Mouse (Mus musculus): ENCODE data around the gene Ywhag. TPM values are rescaled to one million over a fixed set of nuclear protein-coding genes. Genes with fewer than 3 reads are reported as not detected.

Gene Ywhag
- 1,000 to 10,000 TPM; 1,175 to 1,315 TPM for total RNA-seq (2021)

DNA sequence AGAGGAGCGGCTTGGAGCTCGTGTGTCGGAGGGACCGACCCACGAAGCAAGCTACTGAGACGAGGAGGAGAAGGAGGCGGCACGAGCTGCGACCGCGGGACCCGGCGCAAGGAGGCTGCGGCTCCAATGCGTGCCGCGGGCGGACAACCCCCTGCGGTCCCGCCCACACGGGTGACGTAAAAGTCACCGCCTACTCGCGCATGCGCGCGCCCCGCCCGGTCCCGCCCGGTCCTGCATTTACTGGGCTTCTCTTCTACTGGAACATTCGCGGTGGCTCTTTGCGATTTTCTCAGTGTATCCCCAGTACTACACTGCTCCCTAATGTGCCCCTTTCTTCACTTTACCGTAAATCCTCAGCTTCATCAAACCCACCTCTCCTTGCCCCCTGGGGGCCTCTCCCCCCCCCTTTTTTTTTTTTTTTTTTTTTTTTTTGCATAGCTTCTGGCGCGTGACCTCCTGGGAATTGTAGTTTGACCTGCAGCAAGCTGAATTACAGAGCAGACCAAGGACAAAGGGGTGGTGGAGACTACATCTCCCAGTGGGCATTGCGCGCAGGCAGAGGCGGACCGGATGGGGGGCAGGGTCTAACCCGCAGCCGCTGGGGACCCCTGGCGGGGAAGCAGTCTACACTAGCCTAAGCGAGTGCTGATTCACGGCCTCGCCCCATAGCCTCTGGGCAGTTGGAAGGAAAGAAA, at the start of gene Ywhag:
Gene Ywhag (minus strand): TSS at position 136 of the 695 bp plus-strand sequence.
- intact Hi-C loops (cut with DNase I), result loop anchor here (1.0 kb wide), 3 partner anchors 23 to 31 kb away; no protein-coding TSS in a partner anchor
- peak; percentile 97 to 98 for DNase-seq (ENCODE audit: low spot score in 2 of 2)

DNA sequence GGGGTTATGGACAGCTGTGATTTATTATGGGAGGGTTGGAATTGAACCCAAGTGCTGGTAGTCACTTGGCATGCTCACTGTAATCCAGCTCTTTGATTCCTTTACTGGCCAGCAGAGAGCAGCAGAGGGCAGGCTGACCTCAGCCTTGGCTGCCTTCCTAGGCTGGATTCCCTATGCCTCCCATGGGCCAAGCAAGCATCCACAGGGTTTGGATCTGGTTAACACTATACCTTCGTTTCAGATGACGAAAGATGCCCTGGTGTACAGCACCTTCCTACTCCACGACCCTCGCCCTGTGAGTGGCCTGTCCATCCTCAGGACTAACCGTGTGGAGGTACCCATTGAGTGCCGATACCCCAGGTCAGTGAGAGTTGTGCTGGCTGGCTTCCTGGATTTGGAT, 48.0 kb upstream of the Ywhag start:
- no peak for DNase-seq (ENCODE audit: low spot score in 2 of 2)
- intact Hi-C loops (cut with DNase I), result loop anchor here (5.0 kb wide), 1 partner anchor 80 kb away; no protein-coding TSS in a partner anchor

DNA sequence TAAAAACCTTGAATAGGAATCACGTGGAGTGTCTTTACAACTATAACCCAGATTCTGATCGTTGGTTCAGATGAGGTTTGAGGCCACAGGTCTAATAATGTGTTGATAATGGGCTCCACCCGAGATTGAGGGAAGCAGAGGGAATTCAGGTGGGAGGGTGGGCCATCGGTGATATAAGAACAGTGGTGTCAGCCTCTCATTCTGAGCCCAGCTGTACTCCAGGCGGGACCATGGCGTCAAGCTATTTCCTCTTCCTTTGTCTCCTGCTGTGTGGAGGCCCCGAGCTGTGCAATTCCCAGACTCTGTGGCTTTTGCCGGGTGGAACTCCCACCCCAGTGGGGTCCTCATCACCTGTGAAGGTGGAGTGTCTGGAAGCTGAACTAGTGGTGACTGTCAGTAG, 45.5 kb upstream of the Ywhag start, which contains the start of gene Zp3:
Gene Zp3 (plus strand): TSS at position 196 of the 400 bp plus-strand sequence.
- DNase-seq (ENCODE audit: low spot score in 2 of 2), result no peak
- intact Hi-C loops (cut with DNase I), result loop anchor here (5.0 kb wide), 1 partner anchor 82 kb away; no protein-coding TSS in a partner anchor

DNA sequence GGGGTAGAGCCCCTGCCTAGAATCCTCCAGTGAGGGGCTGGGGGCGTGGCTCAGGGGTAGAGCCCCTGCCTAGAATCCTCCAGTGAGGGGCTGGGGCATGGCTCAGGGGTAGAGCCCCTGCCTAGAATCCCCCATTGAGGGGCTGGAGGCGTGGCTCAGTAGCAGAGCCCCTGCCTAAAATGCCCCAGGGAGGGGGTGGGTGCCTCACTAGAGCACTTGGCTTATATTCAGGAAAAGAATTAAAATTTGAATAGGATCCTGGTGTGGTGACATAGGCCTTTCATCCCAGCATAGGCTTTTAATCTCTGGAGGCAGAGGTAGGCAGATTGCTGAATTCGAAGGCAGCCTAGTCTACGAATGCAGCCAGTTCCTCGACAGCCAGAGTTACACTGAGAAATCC, 45.0 kb upstream of the Ywhag start:
- intact Hi-C loops (cut with DNase I), result no loop called here
- no peak for DNase-seq (ENCODE audit: low spot score in 2 of 2)

DNA sequence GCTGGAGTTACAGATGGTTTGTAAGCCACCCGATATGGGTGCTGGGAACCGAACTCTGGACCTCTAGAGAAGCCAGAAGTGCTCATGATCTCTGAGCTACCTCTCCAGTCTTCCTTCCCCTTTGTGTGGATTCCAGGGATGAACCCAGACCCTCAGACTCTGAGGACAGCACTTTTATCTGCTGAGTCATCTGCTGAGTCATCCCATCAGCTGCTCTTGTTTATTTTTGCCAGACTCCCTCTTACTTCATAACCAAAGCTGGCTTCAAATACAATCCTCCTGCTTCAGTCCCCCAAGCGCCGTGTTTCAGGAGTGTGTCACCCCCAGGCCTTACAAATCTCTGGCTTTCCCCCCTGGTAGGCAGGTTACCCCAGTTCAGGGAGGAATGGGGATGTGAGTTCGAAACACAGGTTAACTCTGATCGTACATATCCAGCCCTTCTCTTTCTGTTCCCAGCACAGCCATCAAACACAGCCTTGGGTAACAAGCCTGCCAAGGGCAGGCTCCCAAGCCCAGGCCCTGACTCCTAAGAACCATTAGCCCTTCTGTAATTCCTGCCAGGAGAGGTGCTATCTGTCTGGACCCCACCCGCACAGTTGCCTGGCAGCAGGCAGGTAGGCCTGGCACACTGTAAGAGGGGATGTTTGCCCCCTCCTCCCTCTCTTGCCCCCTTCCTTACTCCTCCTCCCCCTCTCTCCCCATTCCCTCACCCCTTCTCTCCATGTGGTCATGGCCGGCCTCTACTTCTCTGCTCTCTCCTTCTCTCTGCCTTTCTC, 41.7 kb upstream of the Ywhag start:
- intact Hi-C loops (cut with DNase I), result no loop called here
- DNase-seq (ENCODE audit: low spot score in 2 of 2), result no peak

DNA sequence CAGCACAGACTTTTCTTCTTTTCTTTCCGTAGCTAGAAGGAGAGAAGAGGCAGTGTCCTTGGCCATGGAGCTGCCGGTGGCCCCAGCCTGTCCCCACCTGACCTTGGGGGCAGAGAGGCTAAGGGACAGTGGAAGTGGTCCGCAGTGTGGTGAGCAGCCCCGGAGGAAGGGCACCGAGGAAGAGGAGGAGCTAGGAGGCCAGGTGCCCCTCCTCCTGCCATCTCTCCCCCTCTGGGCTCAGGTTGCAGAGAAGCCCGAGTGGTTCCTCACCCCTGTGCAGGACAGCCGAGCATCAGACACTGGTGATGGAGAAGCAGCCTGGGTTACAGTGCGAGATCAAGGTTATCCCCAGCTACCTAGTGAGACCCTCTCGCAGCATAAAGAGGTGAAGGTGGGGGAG, 39.9 kb upstream of the Ywhag start, which contains the start of gene Ssc4d:
Gene Ssc4d (minus strand): TSS at position 167 of the 400 bp plus-strand sequence.
- intact Hi-C loops (cut with DNase I), result no loop called here
- no peak for DNase-seq (ENCODE audit: low spot score in 2 of 2)

DNA sequence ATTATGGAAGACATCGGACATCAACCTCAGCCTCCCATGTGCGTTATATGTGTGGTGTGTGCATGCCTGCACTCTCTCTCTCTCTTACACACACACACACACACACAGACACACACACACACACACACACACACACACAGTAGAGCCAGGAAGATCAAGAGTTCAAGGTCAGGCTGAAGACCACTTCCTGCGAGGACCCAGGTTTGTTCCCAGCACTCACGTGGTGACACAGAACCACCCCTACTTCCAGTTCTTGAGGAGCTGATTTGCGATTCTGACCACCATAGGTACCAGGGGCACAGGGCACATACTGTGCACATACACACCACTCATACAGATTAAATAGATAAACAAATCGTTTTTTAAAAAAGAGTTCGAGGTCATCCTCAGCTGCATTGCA, 37.5 kb upstream of the Ywhag start:
- intact Hi-C loops (cut with DNase I), result no loop called here

DNA sequence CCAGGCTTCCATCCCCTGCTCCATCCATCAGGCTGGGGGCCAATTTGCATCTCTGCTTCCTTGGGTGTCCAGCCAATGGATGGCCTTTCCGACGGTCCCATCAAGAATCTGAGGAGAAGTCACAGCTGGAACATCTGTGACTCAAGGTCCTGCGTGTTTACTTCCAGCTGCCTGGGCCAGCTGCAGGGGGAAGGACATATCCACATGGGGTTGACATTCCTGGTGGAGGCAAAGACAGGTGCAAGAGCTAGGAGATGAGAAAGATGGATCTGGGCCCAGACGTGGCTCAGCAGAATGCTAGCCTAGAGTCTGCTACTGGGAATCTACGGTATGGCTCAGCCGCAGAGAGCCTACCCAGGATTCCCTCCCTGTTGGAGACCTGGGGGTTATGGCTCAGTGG, 35.8 kb upstream of the Ywhag start:
- DNase-seq (ENCODE audit: low spot score in 2 of 2), result no peak
- intact Hi-C loops (cut with DNase I), result no loop called here

More for the DNA sequence above, 37.5 kb upstream of the Ywhag start:
- no peak for DNase-seq (ENCODE audit: low spot score in 2 of 2)

DNA sequence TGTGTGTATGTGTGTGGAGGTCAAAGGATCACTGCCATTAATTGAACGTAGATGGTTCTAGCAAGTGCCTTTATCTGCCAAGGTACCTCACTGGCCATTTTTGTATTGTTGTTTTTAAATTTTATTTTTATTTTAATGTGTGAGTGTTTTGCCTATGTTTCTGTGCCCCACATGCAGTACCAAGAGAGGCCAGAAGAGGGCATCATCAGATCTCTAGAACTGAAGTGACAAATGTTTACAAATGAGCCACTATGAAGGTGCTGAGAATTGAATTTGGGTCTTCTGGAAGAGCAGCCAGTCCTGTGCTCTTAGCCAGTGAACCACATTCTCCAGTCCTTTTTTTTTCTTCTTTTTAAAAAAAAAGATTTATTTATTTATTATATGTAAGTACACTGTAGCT, 34.4 kb upstream of the Ywhag start:
- DNase-seq (ENCODE audit: low spot score in 2 of 2), result no peak
- intact Hi-C loops (cut with DNase I), result no loop called here

DNA sequence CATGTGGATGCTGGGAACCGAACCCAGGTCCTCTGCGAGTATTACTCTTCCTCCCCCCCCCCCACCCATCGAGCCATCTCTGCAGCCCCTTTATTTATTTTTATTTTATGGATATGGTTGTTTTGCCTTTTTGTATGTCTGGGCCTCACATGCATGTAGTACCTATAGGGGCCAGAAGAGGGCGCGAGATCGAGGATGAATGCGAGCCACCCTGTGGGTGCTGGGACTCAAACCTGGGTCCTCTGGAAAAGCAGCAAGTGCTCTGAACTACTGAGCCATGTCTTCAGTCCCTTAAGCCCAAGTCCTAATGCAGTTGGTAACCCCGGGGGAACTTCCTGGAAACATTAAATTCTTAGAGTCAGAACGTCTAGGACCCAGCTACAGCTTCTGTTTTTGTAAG, 32.5 kb upstream of the Ywhag start:
- intact Hi-C loops (cut with DNase I), result no loop called here
- DNase-seq (ENCODE audit: low spot score in 2 of 2), result no peak

DNA sequence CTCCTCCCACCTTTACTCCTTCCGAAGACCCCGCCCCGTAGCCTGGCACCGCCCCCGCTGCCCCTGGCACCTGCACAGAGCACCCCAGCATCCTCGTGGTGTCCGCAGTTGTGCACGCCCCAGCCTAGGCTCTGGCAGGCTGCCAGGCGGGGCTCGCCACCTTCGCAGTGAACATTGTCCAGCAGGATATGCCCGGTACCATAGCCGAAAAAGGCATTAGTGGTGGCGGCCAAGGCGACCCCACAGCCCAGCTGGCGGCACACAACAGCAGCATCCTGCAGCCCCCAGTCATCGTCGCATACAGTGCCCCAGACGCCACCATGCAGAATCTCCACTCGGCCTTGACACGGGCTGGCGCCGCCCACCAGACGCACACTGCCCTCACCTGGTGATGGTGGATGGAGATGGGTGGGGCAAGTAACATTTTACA, 31.1 kb upstream of the Ywhag start:
- intact Hi-C loops (cut with DNase I), result no loop called here
- no peak for DNase-seq (ENCODE audit: low spot score in 2 of 2)

DNA sequence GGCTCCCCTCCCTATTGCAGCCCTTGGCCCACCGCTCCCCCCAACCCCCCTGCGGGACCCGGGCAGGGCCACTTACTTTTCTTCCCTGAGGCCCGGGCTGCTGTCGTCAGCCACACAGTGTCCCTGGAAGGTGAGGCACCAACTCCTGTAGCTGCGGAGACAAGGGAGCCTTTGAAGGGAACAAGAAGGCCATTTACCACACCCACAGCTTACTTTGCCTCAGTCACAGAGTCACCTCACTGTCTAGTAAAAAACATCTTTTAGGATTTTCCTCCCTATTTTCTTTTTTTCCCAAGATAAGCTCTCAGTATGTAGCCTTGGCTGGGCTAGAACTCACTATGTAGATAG, 28.8 kb upstream of the Ywhag start:
- intact Hi-C loops (cut with DNase I), result loop anchor here (2.0 kb wide), 1 partner anchor 58 kb away; no protein-coding TSS in a partner anchor
- no peak for DNase-seq (ENCODE audit: low spot score in 2 of 2)

DNA sequence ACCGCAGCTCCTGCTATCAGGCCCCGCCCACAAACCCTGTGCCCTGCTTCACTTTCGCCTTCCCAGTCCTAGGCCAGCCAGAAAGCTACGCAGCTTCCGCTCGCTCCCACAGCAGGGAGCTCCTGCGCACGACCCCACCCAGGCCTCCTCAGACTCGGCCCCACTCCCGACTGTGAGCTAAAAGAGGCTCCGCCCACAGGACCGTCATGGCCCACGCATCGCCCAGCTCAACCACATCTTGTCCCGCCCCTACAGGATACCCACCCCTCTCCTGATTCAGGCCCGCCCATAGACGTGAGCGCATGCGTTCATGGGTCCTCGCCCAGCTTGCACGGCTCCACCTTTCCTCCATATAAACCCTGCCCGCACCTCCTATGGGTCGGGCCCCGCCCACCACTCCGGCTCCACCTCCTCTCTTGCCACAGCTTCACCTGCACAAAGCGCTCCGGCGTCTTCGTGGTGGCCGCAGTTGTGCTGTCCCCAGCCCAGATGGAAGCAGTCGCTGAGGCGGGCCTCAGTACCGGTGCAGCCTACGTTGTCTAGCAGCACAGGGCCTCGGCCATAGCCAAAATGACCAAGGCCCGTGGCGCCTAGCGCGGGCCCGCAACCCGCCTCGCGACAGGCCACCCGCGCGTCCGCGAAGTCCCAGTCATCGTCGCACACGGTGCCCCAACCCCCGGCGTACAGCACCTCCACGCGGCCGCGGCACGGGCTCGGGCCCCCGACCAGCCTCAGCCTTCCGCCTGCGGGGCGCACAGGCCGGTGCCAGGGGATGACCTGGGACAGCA, 28.3 kb upstream of the Ywhag start:
- intact Hi-C loops (cut with DNase I), result loop anchor here (1.0 to 2.0 kb wide), 2 partner anchors 27 to 58 kb away; no protein-coding TSS in a partner anchor
- peak; percentile 96 to 98 for DNase-seq (ENCODE audit: low spot score in 2 of 2)

DNA sequence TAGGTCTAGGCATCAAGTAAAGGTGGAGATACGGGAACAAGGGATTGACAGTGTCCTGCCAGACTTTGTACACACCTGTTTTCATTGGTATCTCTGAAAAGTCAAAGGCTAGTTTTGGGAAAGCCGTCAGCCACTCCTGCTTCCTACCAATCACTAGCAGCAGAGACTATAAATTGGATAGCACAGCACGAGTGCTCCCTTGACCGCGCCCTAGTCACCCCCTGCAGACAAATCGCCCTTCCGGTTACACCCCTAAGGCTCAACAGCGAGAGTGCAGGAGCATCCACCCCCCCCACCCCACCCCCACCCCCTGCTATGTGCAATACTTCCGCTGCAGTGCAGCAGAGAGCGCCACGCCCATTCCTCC, 27.7 kb upstream of the Ywhag start:
- DNase-seq (ENCODE audit: low spot score in 2 of 2), result no peak
- intact Hi-C loops (cut with DNase I), result loop anchor here (1.0 to 2.0 kb wide), 2 partner anchors 27 to 57 kb away; no protein-coding TSS in a partner anchor

DNA sequence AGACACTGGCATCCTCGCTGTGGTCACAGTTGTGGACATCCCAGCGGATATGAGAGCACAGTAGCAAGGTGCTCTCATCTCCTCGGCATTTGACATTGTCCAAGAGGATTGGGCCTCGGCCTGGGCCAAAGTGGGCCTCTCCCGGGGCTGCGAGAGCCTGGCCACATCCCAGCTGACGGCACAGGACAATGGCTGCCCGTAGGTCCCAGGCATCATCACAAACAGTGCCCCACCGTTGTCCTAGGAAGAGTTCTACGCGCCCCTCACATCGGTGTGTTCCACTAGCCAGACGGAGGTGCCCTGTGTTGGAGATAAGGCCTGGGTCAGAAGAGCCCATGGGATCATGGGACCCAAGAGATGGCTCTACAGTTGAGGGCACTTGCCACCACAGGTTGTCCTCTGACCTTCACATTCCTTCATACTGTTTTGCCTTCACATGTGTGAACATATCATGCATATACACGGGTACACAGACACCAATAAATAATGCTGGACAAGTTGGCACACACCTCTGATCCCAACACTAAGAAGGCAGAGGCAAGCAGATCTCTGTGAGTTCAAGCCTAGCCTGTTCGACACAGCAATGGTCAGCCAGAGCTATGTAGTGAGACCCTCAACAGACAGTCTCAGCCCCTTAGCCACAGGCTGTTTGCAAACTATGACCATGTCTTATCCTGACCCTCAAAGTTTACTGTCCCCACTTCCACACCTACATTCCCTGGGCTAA, 26.7 kb upstream of the Ywhag start:
- intact Hi-C loops (cut with DNase I), result no loop called here
- DNase-seq (ENCODE audit: low spot score in 2 of 2), result no peak

DNA sequence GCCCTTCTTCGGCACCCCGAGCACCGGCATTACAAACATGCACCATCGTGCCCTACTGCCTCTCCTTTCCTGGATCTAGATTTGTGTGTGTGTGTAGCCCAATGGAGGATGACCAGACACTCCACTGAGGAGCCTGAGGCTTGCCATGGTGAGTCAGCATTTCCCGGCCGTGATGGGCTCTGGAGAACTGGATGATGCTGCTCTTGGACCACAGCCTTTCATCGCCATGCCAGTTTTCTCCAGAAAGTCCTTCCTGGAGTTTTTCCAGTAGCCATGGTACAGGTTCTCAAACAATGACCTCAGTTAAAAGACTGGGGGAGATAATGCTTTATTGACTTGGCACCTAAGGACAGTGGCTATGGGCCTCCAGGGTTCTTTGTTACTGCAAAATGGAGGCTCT, 25.5 kb upstream of the Ywhag start:
- intact Hi-C loops (cut with DNase I), result no loop called here
- DNase-seq (ENCODE audit: low spot score in 2 of 2), result no peak

DNA sequence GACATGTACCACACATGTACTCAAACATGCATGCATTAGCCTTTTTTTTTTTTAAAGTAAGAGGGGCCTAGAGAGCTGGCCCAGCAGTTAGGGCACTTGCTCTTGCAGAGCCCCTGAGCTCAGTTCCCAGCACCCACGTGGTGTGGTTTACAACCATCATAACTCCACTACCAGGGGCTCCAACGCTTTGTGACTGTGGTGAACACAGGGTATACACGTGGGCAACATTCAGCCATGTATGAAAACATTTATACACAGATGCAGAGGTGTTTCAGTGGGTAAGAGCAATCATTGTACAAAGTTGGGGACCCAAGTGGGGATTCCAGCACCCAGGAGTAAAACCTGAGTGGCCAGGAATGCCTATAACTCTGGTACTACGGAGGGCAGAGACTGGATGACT, 24.0 kb upstream of the Ywhag start:
- intact Hi-C loops (cut with DNase I), result no loop called here
- DNase-seq (ENCODE audit: low spot score in 2 of 2), result no peak

DNA sequence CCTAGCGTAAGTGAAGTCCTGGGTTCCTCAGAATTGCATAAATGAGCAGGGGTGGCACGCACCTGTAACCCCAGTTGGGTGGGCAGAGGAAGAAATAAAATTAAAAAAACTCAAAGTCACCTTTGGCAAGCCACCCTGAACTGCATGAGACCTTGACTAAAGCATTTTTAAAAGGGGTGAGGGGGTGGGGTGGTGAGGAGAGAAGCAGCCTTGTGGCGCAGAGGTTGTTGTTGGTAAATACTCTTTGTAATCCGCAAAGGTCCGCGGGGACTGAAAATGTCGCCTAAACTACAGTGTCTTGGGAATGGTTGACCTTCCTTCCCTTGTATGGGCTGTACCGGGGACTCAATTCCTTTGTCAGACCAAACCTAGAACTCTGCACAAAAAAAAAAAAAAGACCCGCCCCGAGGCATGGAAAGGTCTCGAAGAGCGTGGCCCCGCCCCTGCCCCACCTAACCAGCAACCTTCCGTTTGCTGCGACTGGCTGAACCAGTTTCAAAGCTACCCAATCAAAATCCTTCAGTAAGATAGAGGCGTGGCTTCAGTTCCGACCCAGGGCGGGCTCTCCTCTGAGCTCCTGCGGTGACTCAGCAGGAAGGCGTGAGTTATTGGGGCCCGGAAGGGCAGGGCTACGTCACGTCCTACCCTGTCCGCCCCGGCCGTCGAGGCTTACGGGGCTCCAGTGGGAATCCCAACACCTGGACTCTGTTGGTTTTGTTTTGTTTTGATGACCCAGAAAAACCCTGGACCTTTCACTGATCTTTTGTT, 23.0 kb upstream of the Ywhag start:
- intact Hi-C loops (cut with DNase I), result loop anchor here (1.0 kb wide), 1 partner anchor 22 kb away; no protein-coding TSS in a partner anchor
- peak; percentile 89 to 91 for DNase-seq (ENCODE audit: low spot score in 2 of 2)
